Mouse (Mus musculus) brown adipose tissue, adult 24 weeks (tissue): ENCODE data around the gene Gm15737. TPM values are rescaled to one million over a fixed set of nuclear protein-coding genes. Genes with fewer than 3 reads are reported as not detected.

Source experiments
- H3K27ac ChIP-seq: fragments of 200-500 bp; replicated peaks from 2 replicates; pipeline ENCODE4 v1.5.1; 2012; ENCODE audit warnings: low read depth, mild to moderate bottlenecking, low read length
- H3K4me1 ChIP-seq: fragments of 200-500 bp; 2 replicates; pipeline ENCODE4 v1.6.1; 2012; ENCODE audit warnings: low read length, mixed read lengths; ENCODE audit not compliant: control insufficient read depth, insufficient read depth, insufficient read length
- H3K4me3 ChIP-seq: fragments of 200-500 bp; 2 replicates; pipeline ENCODE4 v1.5.1; 2012; ENCODE audit warnings: low read depth, mild to moderate bottlenecking, low read length, moderate library complexity; ENCODE audit not compliant: insufficient read depth
- polyA plus RNA-seq: library from polyadenylated mRNA; stranded (reverse); fragments of >200 nt; gene quantifications from 2 replicates; pipeline ENCODE4 v1.2.4, GENCODE M21; 2012; ENCODE audit not compliant: missing spikeins, insufficient read depth, insufficient read length

Gene Gm15737
- polyA plus RNA-seq, 1 experiment: not detected

- peaks cover 7% of the 10 kb centered on the region; the same call in 1 of the 2 replicates for H3K4me1 ChIP-seq
- no peak overlapping the region for H3K27ac ChIP-seq
- no peak overlapping the region for H3K4me3 ChIP-seq
Observed at GRCm38 (mm10) chr6:92891535-92891934, 22.4 kb downstream of the Gm15737 start.

GRCm38 (mm10) chr6:92904037-92904436, 34.9 kb downstream of the Gm15737 start:
- Histone ChIP-seq H3K27ac (no peak overlapping the region), H3K4me3 (no peak overlapping the region), H3K4me1 (peaks cover 18% of the 10 kb centered on the region)

GRCm38 (mm10) chr6:92904491-92904890, 35.3 kb downstream of the Gm15737 start:
- Histone ChIP-seq H3K4me1 (peaks cover 22% of the 10 kb centered on the region), H3K4me3 (no peak overlapping the region), H3K27ac (no peak overlapping the region)

GRCm38 (mm10) chr6:92905922-92906321, 36.8 kb downstream of the Gm15737 start:
- Histone ChIP-seq H3K4me3 (no peak overlapping the region), H3K27ac (peak overlapping the region; percentile 59; the same call in 1 of the 2 replicates), H3K4me1 (peaks cover 23% of the 10 kb centered on the region)

GRCm38 (mm10) chr6:92909361-92909760, 40.2 kb downstream of the Gm15737 start:
- Histone ChIP-seq H3K4me3 (no peak overlapping the region), H3K4me1 (peaks cover 23% of the 10 kb centered on the region), H3K27ac (no peak overlapping the region)

GRCm38 (mm10) chr6:92910611-92911010, 41.5 kb downstream of the Gm15737 start:
- Histone ChIP-seq H3K4me1 (peaks cover 23% of the 10 kb centered on the region), H3K27ac (no peak overlapping the region), H3K4me3 (no peak overlapping the region)

- Histone ChIP-seq H3K4me3 (no peak overlapping the region), H3K4me1 (peaks cover 23% of the 10 kb centered on the region), H3K27ac (peak overlapping the region; percentile 33)
Observed at GRCm38 (mm10) chr6:92920938-92921689, 52.0 kb downstream of the Gm15737 start.

- Histone ChIP-seq H3K4me3 (no peak overlapping the region), H3K4me1 (peaks cover 25% of the 10 kb centered on the region), H3K27ac (peak overlapping the region; percentile 48)
Observed at GRCm38 (mm10) chr6:92921843-92922242, 52.7 kb downstream of the Gm15737 start.

- H3K4me3 ChIP-seq: no peak overlapping the region
- H3K27ac ChIP-seq: 0 out of 2 replicates have a peak overlapping the region, but pooled peaks have one; percentile 4
- H3K4me1 ChIP-seq: peaks cover 27% of the 10 kb centered on the region
Observed at GRCm38 (mm10) chr6:92924536-92924935, 55.4 kb downstream of the Gm15737 start.

GRCm38 (mm10) chr6:92928261-92928660, 59.1 kb downstream of the Gm15737 start:
- Histone ChIP-seq H3K4me3 (no peak overlapping the region), H3K27ac (peak overlapping the region; percentile 31; the same call in 1 of the 2 replicates)

More at GRCm38 (mm10) chr6:92928261-92928660, 59.1 kb downstream of the Gm15737 start:
- H3K4me1 ChIP-seq: peaks cover 22% of the 10 kb centered on the region

Other genes starting within 250 kb of the Gm15737 start
- 2.1 and 8.0 TPM in 2 replicates for gene Prickle2, start 163.2 kb upstream of the Gm15737 start, polyA plus RNA-seq
- not detected in 2 replicates for gene A730049H05Rik, start 52.9 kb upstream of the Gm15737 start, polyA plus RNA-seq
- 4.0 and 6.2 TPM in 2 replicates for gene Adamts9, start 74.1 kb downstream of the Gm15737 start, polyA plus RNA-seq